Mouse (Mus musculus) E14TG2a.4 (cell line): ENCODE results near the gene Kat2b.

Experiments
- CTCF ChIP-seq: conservative IDR thresholded peaks from 2 replicates; pipeline ENCODE4 v1.5.1; 2014; ENCODE audit warnings: low read length
- POU5F1 ChIP-seq: IDR thresholded peaks from 2 replicates; pipeline ENCODE4 v1.6.1; 2014; ENCODE audit warnings: low read length, borderline replicate concordance

GRCm38 (mm10) chr17:53577151-53577550, 10.5 kb downstream of the Kat2b start:
- TF ChIP-seq CTCF (no peak), POU5F1 (no peak)
